Mouse (Mus musculus): ENCODE measurements around the gene Orai1. TPM values are rescaled to one million over a fixed set of nuclear protein-coding genes. Genes with fewer than 3 reads are reported as not detected.

Gene Orai1
- polyA plus RNA-seq, 1 experiment, result 0.88 TPM

- H3K4me1 ChIP-seq (ENCODE audit: control insufficient read depth), result peaks cover 43% of the 10 kb centered on the region
- H3K9me3 ChIP-seq (ENCODE audit: control insufficient read depth, low read length), result no peaks in the 10 kb centered on the region
- TF ChIP-seq TAL1 (IDR thresholded peaks at IDR 0.05; ENCODE audit: low read length) (no peak), GATA1 (IDR thresholded peaks at IDR 0.05; ENCODE audit: low read length) (no peak)
- peaks cover 51% of the 10 kb centered on the region for H3K27me3 ChIP-seq (ENCODE audit: control insufficient read depth)
- H3K4me3 ChIP-seq (replicated peaks), result no peak overlapping the region
- H3K36me3 ChIP-seq (ENCODE audit: control insufficient read depth), result no peaks in the 10 kb centered on the region
Observed at GRCm38 (mm10) chr5:122991350-122992004, 23.4 kb upstream of the Orai1 start.

- Histone ChIP-seq H3K36me3 (ENCODE audit: control insufficient read depth) (no peaks in the 10 kb centered on the region), H3K27me3 (ENCODE audit: control insufficient read depth) (peaks cover 27% of the 10 kb centered on the region), H3K4me3 (replicated peaks) (no peak overlapping the region), H3K9me3 (ENCODE audit: control insufficient read depth, low read length) (no peaks in the 10 kb centered on the region), H3K4me1 (ENCODE audit: control insufficient read depth) (peaks cover 26% of the 10 kb centered on the region)
- TF ChIP-seq GATA1 (IDR thresholded peaks at IDR 0.05; ENCODE audit: low read length) (no peak), TAL1 (IDR thresholded peaks at IDR 0.05; ENCODE audit: low read length) (no peak)
Observed at GRCm38 (mm10) chr5:122993811-122994210, 21.1 kb upstream of the Orai1 start.

DNA sequence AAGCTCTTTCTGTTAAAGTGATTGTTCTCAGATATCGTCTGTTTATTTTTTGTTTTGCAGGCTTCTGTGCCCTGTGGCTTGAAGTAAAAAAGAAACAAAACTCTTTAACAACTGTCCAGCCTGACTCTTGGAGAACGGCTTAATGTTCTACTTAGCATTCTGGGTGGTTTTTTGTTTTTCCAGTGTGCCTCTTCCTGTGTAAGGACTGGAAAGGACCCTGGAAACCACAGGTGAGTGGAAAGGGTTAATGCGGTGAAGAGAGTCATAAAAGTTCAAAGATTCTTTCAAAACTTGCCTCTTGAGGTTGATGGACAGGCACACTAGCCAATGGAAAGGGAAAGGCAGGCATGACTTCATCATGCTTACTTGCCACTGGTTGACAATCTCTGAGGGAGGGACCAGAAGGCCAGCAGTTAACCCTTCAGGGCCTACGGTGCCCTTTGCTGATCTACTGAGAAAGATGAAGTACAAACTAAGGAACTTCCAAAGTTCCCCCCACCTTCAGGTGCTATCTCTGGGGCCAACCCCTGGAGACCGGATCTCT is 20.5 kb upstream of the Orai1 start:
- Histone ChIP-seq H3K36me3 (ENCODE audit: control insufficient read depth) (no peaks in the 10 kb centered on the region), H3K9me3 (ENCODE audit: control insufficient read depth, low read length) (no peaks in the 10 kb centered on the region), H3K4me3 (replicated peaks) (peak overlapping the region; percentile 17), H3K4me1 (ENCODE audit: control insufficient read depth) (peaks cover 21% of the 10 kb centered on the region), H3K27me3 (ENCODE audit: control insufficient read depth) (peaks cover 22% of the 10 kb centered on the region)
- TF ChIP-seq GATA1 (IDR thresholded peaks at IDR 0.05; ENCODE audit: low read length) (no peak), TAL1 (IDR thresholded peaks at IDR 0.05; ENCODE audit: low read length) (no peak)

GRCm38 (mm10) chr5:122994910-122995309 is 20.0 kb upstream of the Orai1 start:
- Histone ChIP-seq H3K9me3 (ENCODE audit: control insufficient read depth, low read length) (no peaks in the 10 kb centered on the region), H3K4me1 (ENCODE audit: control insufficient read depth) (peaks cover 15% of the 10 kb centered on the region), H3K27me3 (ENCODE audit: control insufficient read depth) (peaks cover 16% of the 10 kb centered on the region), H3K4me3 (replicated peaks) (no peak overlapping the region), H3K36me3 (ENCODE audit: control insufficient read depth) (no peaks in the 10 kb centered on the region)
- TF ChIP-seq TAL1 (IDR thresholded peaks at IDR 0.05; ENCODE audit: low read length) (no peak), GATA1 (IDR thresholded peaks at IDR 0.05; ENCODE audit: low read length) (no peak)

DNA sequence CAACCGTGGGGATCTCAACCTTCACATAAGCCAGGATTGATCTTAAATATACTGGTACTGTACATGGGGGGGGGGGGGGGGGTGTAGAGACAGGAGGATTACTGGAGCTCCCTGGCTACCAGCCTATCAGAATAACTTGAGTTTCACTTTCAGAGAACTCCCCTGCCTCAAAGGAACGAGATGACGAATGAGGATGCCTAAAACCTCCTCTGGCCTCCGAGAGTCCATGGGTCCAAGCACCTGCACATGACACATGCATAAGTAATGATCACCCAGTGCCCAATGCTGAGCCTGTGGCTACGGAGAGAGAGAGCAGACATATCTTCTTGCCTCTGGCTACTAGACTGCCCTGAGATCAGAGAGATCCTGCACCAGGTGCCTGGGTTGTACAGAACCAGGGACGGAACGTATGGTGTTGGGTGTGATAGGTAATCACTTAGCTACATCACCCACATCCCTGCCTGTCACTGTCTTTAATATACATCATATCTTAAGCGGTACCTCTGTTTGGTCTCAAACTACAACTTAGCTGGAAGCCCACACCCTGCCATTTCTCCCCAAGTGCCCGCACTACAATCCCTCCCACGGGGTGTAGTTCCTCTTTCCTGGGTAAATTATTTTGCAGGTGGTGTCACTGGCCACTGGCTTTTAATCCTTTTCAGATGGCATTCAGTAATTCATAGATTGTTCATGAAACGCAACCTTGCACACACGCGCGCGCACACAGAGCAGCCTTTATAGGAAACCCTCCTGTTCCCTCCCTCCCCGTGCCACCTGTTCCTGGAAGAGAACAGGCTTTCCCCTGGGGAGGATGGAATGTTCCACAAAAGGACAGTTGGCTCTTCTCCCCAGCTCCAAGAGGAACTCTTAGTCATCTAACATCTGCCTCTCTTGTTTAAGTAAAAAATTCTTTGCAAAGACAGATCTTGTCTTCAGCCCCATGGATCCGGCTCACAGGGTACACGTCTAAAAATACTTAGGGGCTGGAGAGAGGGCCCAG is 17.4 kb upstream of the Orai1 start:
- peaks cover 6% of the 10 kb centered on the region for H3K4me1 ChIP-seq (ENCODE audit: control insufficient read depth)
- H3K27me3 ChIP-seq (ENCODE audit: control insufficient read depth), result no peaks in the 10 kb centered on the region
- H3K36me3 ChIP-seq (ENCODE audit: control insufficient read depth), result no peaks in the 10 kb centered on the region
- H3K4me3 ChIP-seq (replicated peaks), result no peak overlapping the region
- no peaks in the 10 kb centered on the region for H3K9me3 ChIP-seq (ENCODE audit: control insufficient read depth, low read length)
- TF ChIP-seq TAL1 (IDR thresholded peaks at IDR 0.05; ENCODE audit: low read length) (no peak), GATA1 (IDR thresholded peaks at IDR 0.05; ENCODE audit: low read length) (no peak)

DNA sequence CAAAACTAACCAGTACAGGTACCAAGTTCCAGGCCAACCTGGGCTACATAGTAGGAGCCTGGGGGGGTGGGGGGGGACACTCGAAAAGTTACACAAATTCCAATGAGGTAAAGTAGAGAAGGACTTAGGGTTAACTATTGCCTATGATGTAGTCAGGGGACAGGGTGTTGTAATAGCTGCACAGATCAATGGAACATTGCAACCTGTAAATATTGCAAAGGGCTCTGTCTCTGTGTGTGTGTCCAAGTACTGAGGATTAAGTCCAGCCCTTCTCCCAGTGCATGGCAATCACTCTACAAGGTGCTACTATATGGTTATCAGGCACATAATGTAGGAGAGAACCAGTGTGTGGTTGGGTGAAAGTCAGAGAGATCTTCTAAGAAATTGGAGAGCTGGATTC is 14.0 kb upstream of the Orai1 start:
- H3K4me3 ChIP-seq (replicated peaks), result no peak overlapping the region
- no peaks in the 10 kb centered on the region for H3K4me1 ChIP-seq (ENCODE audit: control insufficient read depth)
- no peaks in the 10 kb centered on the region for H3K36me3 ChIP-seq (ENCODE audit: control insufficient read depth)
- TF ChIP-seq TAL1 (IDR thresholded peaks at IDR 0.05; ENCODE audit: low read length) (no peak), GATA1 (IDR thresholded peaks at IDR 0.05; ENCODE audit: low read length) (no peak)
- H3K9me3 ChIP-seq (ENCODE audit: control insufficient read depth, low read length), result no peaks in the 10 kb centered on the region
- peaks cover 4% of the 10 kb centered on the region for H3K27me3 ChIP-seq (ENCODE audit: control insufficient read depth)

GRCm38 (mm10) chr5:123005716-123006592 is 8.9 kb upstream of the Orai1 start:
- Histone ChIP-seq H3K4me3 (replicated peaks) (no peak overlapping the region), H3K27me3 (ENCODE audit: control insufficient read depth) (peaks cover 4% of the 10 kb centered on the region), H3K9me3 (ENCODE audit: control insufficient read depth, low read length) (no peaks in the 10 kb centered on the region; the same call in 1 of the 2 replicates), H3K36me3 (ENCODE audit: control insufficient read depth) (no peaks in the 10 kb centered on the region), H3K4me1 (ENCODE audit: control insufficient read depth) (no peaks in the 10 kb centered on the region)
- TF ChIP-seq GATA1 (IDR thresholded peaks at IDR 0.05; ENCODE audit: low read length) (no peak), TAL1 (IDR thresholded peaks at IDR 0.05; ENCODE audit: low read length) (no peak)

DNA sequence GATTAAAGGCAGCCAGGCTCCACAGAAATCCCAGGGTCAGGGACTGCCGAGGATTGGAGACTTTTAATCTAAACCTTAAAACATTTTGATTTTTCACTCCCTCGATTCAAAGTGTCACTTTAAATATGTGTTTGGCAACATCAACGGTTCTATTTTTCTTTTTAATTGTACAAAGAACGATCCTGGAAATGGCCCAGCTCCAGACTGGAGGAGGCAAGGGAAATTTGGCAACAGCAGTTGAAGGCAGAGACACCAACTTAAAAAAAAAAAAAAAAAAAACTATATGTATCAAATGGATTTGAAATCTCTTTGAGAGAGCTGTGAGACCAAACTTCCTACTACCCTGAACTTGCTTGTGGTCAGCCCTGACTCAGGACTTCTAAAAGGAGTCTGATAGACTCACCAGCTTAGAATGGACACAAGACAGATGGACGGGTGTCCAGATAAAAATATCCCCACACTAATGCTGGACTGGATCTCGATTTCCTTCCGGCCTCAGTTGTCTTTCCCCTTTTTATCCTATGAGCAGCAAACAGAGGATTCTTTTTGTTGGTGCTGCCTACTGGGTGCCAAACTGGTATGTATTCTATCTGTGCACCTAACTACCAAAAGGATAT is 5.9 kb upstream of the Orai1 start:
- peaks cover 4% of the 10 kb centered on the region for H3K27me3 ChIP-seq (ENCODE audit: control insufficient read depth)
- peaks cover 8% of the 10 kb centered on the region for H3K4me1 ChIP-seq (ENCODE audit: control insufficient read depth)
- no peak overlapping the region for H3K4me3 ChIP-seq (replicated peaks)
- no peaks in the 10 kb centered on the region; the same call in 1 of the 2 replicates for H3K9me3 ChIP-seq (ENCODE audit: control insufficient read depth, low read length)
- TF ChIP-seq GATA1 (IDR thresholded peaks at IDR 0.05; ENCODE audit: low read length), result no peak
- no peak for TF ChIP-seq TAL1 (IDR thresholded peaks at IDR 0.05; ENCODE audit: low read length)
- no peaks in the 10 kb centered on the region for H3K36me3 ChIP-seq (ENCODE audit: control insufficient read depth)

Measured in erythroblast, embryonic 14.5 days (primary cell).